Mouse (Mus musculus) heart, postnatal 4 days (tissue): ENCODE data around the gene Rsph14. TPM values are rescaled to one million over a fixed set of nuclear protein-coding genes. Genes with fewer than 3 reads are reported as not detected.

Experiments used
- DNase-seq: peaks from one replicate; pipeline ENCODE4 v3.0.0; 2021
- total RNA-seq, 2 experiments: library from RNA; stranded (reverse); gene quantifications; 2 replicates each; pipeline ENCODE4 v1.2.3; 2021

Rsph14 gene
- total RNA-seq, 2 experiments from 2014 or later, result not detected

DNA sequence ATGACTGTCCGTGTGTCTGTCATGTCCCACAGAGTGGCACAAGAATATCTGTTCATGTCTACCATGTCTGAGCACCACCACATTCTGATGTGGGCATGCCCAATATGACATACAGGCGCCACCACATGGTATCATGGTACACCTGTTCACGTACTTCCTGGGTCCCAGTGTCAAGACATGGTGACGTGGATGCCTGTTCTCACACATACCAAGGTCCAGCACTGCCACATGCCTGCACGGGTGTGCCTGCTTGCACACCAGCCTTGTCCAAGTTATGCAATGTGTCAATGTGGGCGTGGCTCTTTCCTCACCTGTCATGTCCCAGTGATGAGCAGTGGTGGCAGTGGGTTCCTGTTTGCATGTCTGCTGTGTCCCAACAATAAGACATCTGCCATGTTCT, 99.9 kb downstream of the Rsph14 start:
- DNase-seq, result no peak

DNA sequence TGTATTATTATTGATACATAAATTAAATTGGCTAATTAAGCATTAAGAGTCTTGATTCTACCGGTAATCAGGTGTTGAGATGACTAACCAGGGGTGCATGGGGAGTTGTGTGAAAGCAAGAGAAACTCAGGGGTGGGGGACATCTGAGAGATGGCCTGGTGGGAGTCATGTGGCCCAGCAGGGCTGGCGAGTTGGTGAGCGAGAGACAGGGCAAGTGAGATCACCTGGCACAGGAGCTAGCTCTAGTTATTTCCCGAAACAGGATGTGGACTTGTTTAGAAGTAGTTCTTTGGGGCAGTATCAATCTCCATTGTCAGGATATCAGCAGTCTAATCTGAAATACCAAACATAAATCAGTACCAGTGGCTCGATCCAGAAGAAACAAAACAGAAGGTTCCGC, 100.8 kb downstream of the Rsph14 start:
- no peak for DNase-seq

DNA sequence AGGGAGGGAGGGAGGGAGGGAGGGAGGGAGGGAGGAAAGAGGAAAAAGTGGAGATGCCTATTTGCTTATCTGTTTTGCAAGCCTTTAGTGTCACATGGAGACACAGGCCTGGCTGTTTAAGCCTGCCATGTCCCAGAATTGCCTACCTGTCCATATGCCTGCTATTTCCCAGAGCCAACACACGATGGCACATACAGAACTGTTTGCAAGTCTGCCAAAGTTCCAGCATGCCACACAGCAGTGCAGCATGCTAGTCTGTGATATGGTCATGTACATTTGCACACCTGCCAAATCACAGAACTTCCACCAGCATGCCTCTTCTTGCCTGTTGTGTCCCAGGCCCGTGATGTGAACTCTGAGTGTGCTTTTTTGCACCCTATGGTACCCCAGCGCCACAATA, 101.8 kb downstream of the Rsph14 start:
- no peak for DNase-seq

DNA sequence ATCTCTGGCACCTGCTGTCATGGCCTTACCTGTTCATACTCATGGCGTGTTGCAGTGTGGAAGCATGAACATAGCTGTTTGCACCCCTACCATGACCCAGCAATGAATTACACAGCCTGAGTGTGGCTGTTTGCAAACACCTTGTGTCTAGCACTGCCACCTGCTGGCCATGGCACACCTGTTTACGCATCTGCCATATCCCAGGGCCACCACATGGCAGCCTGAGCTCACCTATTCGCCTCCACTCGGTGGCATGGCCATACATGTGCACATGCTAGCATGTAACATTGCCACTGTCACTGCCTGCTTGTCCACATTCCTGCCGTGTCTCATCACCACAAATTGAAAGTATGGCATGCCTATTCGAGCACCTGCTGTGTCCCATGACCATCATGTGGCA, 102.8 kb downstream of the Rsph14 start:
- no peak for DNase-seq

DNA sequence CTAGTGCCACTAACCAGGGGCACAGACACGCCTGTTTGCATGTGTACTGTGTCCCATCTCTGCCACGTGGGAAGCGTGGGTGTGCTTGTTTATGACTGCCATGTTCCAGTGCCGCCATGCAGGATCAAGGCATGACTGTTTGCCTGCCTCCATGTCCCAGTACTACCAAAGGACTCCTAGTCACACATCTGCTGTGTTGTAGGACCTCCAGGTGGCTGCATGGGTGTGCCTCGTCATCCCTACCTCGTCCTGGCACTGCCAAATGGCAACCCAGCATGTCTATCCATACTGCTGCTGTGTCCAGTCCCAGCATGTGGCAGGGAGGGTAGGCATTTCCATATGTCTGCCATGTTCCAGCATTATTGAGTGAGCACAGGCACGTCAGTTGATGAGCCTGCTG, 104.1 kb downstream of the Rsph14 start:
- DNase-seq, result no peak

DNA sequence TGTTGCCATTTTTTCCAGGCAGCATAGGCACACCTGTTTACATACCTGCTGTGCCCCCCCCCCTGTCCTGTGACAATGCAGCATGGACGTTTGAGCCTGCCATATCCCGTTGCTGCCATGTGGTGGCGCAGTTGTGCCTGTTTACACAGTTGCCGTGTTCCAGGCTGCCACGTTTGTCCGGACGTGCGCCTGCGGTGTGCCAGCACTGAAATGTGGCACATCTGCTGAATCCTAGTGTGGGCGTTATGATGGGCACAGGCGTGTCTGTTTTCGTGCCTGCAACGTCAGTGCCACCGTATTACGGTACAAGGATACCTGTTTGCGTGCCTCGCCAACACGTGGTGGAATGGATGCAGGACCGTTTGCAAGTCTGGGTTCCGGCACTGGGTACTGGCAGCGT, 107.1 kb downstream of the Rsph14 start:
- peak; percentile 50 for DNase-seq

DNA sequence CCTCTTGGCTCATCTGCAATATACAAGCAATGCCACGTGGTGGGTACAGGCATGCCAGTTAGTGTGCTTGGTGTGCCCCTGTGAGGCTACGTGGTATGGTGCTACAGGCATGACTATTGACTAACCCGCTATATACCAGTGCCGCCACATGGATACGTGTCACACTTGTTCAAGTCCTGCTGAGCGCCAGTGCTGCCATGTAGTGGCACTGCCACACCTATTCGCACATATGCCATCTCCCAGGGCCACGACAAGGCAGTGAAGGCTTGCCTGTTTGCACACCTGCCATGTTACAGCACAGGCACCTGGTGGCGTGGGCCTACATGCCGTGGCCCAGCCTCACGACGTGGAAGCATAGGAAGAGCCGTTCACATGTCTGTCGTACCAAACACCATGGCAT, 108.1 kb downstream of the Rsph14 start:
- DNase-seq, result no peak

DNA sequence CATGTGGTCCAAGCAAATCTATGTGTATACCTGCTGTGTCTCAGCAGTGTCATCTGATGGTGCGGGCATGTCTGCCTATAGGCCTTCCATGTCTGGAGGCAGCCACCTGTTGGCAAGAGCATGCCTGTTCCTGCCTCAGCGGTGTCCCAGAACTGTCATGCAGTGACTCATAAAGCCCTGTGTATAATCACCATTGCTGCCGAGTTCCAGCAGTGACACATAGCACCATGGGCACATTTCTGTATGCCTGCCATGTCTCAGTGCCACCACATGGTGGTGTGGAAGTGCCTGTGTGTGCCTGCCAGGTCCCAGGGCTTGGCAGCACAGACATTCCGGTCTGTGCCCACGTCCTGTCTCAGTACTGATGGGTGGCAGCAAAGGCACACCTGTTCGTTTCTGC, 109.6 kb downstream of the Rsph14 start:
- DNase-seq, result peak; percentile 37

DNA sequence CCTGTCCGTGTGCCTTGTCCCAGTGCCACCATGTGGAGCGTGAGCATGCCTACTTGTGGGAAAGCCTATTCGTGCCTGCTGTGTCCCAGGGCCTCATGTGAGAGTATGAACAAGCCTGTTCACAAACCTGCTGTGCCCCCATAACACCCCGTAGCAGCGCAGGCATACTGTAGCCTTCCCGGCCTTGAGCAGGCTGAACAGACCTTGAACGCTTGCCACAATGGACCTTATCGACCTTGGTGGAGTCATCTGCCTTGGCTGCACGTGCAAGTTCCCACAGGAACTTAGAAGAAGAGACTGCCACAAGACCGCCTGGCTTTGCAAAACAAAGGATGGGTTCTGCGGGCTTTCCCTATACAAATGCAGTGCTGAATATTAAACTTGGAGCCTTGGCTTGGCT, 110.8 kb downstream of the Rsph14 start:
- DNase-seq, result no peak

DNA sequence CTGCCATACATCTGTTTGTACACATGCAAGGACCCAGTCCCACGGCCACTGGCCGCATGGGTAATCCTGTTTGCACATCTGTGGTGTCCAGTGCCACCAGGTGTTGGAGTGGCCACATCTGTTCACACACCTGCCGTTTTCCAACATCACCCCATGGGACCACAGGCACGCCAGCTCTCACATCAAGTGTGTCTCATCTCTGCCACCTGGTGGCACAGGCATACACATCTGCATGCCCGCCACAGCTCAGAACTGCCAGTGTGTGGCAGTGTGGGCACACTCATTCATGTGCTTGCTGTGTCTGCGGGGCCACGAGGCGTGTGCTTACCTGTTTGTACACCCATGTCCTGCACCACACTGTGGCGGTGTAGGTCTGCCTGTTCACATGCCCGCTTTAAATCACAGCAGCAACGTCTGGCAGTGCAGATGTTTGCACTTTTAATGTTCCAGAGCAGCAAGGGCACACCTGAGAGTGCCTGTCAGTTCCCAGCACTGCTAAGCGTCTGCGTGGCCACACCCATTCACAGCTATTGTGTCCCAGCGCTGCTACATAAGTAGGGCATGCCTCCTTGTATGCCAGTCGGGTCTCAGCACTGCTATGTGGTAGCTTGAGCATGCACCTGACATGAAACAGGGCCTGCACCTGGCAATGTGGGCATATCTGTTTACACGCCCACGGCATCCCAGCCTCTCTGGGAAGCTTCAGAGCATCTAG, 111.4 kb downstream of the Rsph14 start:
- DNase-seq, result peak; percentile 64

DNA sequence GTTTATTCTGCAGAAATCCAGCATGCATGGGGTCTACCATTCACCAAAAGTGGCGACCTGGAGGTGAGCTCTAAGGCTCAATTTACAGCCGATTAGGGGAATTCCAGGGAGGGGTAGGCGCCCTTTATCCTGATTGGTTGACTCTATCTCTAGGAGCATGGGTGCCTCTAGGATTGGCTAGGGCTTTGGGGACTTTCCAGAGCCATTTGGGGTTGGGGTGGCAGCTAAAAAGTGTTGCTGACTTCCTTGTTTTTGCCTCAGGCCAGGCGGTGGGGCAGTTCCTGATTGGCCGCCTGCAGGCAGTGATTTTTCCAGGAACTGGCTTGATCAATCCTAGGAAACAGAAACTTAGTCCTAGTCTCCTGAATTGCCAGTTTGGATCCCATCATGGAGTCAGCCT, 113.1 kb downstream of the Rsph14 start:
- DNase-seq, result no peak

DNA sequence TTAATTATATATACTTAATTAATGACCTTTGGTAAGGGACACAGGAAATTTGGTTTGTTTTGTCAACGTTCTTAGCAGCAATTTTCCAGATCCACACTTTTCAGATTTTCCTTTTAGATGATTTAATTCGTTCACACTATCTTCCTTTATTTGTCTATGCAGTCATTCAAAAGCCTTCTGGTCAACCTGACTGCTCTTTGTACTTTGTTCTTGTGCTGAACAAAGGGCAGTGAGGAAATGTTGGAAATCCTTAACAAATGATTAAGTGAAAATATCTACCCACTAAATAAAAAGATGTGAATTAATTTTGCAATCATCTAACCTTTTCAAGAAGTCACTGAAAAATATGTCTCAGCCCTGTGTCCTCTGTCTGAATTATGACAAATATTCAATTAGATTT, 124.0 kb downstream of the Rsph14 start:
- DNase-seq, result no peak

Other genes starting within 250 kb of the Rsph14 start
- 1 to 10 TPM in 1 of 2 experiments, under 1 TPM in 1; 0.83 to 1.4 TPM for gene Gnaz, start 65.4 kb downstream of the Rsph14 start, total RNA-seq
- 1 to 10 TPM; 1.7 to 1.8 TPM for gene Rab36, start 4.5 kb upstream of the Rsph14 start, total RNA-seq
- 10 to 100 TPM; 15.5 to 16.4 TPM for gene Bcr, start 28.0 kb upstream of the Rsph14 start, total RNA-seq
- 10 to 100 TPM; 47.6 to 48.8 TPM for gene Specc1l, start 179.5 kb upstream of the Rsph14 start, total RNA-seq